Mouse (Mus musculus) ES-Bruce4 (cell line): ENCODE results near the gene Os9.

Experiments used
- CTCF ChIP-seq: IDR thresholded peaks from one replicate; pipeline ENCODE4 v1.8.1; 2011; ENCODE audit warnings: low read depth, low read length
- POLR2A ChIP-seq: IDR thresholded peaks from one replicate; pipeline ENCODE4 v1.8.1; 2011; ENCODE audit warnings: low read length; ENCODE audit not compliant: insufficient read depth

DNA sequence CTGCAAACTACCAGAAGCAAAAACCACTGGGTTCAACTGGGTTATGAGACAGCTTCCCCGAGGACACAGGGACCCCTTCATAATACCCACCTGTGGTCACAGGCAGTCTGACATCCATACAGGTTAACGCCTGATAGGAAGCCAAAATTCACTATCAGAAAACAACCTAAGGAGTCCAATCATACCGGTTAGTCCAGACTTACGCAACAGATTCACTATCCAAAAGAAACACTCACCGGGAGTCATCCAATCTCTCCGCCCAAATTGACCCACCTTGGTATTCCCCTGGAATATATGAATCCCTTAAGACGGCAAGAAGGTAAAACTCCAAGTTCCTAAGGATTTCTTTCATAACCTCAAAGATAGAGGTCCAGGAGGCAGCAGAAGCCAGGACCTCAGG is 23.6 kb upstream of the Os9 start:
- TF ChIP-seq CTCF (no peak), POLR2A (no peak)
